Mouse (Mus musculus) embryonic facial prominence, embryonic 10.5 days (tissue): ENCODE results near the gene Kat7. TPM values are rescaled to one million over a fixed set of nuclear protein-coding genes. Genes with fewer than 3 reads are reported as not detected.
A peak's percentile ranks its signal among the peaks of the same experiment; 100 is the strongest.

Experiments
- DNase-seq: peaks from one replicate; pipeline ENCODE4 v3.0.0-alpha.2; 2017; ENCODE audit warnings: low spot score
- H3K27ac ChIP-seq: fragments of 300-500 bp; sonication (generic); replicated peaks from 2 replicates; pipeline ENCODE4 v1.5.1; 2016; ENCODE audit warnings: mild to moderate bottlenecking
- H3K27me3 ChIP-seq: fragments of 300-500 bp; sonication (generic); replicated peaks from 2 replicates; pipeline ENCODE4 v1.6.1; 2016; ENCODE audit warnings: low read depth, mild to moderate bottlenecking; ENCODE audit not compliant: poor library complexity, severe bottlenecking
- H3K36me3 ChIP-seq: fragments of 300-500 bp; sonication (generic); replicated peaks from 2 replicates; pipeline ENCODE4 v1.6.1; 2016; ENCODE audit warnings: mild to moderate bottlenecking, moderate library complexity
- H3K4me1 ChIP-seq: fragments of 300-500 bp; sonication (generic); 2 replicates; pipeline ENCODE4 v1.6.1; 2016
- H3K4me3 ChIP-seq: fragments of 300-500 bp; sonication (generic); 2 replicates; pipeline ENCODE4 v1.5.1; 2016; ENCODE audit warnings: mild to moderate bottlenecking, moderate library complexity
- H3K9me3 ChIP-seq: fragments of 300-500 bp; sonication (generic); 2 replicates; pipeline ENCODE4 v1.6.1; 2016; ENCODE audit warnings: mild to moderate bottlenecking
- WGBS: fragments of 180-500 bp; shearing (Covaris S2); methylation state at CpG from one replicate; pipeline ENCODE4 v1.1.7; 2016; 5-methylcytosine and 5-hydroxymethylcytosine counted together
- polyA plus RNA-seq: library from polyadenylated mRNA; unstranded; fragments of >200 nt; fragmentation: Nextera tagmentation; extraction: Ambion mirVana; gene quantifications from 2 replicates; pipeline ENCODE4 v1.2.1, GENCODE M21; 2016

Gene Kat7
- polyA plus RNA-seq, 1 experiment from 2014 or later, result 84.2 TPM

DNA sequence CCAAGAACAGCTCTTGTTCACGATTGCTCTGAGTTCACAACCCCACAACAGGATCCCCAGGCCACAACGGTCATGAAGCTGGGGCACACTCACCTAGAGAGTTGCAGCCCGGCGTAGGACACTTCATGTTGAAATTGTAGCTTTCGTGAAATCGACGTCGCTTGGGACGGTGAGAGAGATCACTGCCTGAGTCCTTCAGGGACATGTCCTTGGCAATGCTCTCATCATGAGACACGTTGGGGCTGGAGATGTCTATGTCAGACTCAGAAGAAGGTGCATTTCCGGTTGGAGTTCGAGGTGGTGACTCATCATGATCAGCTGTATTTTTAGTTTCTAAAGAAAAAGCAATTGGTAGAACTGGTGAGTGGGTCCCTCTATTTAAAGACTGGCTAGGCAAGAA lies 10.2 kb downstream of the Kat7 start:
- Histone ChIP-seq H3K4me3 (no peak overlapping the region), H3K27me3 (no peaks in the 10 kb centered on the region), H3K4me1 (no peaks in the 10 kb centered on the region), H3K36me3 (peaks cover 93% of the 10 kb centered on the region), H3K27ac (no peak overlapping the region), H3K9me3 (no peaks in the 10 kb centered on the region)
- no peak for DNase-seq
- 93% methylated on average over 12 of the region's 12 CpGs for WGBS

DNA sequence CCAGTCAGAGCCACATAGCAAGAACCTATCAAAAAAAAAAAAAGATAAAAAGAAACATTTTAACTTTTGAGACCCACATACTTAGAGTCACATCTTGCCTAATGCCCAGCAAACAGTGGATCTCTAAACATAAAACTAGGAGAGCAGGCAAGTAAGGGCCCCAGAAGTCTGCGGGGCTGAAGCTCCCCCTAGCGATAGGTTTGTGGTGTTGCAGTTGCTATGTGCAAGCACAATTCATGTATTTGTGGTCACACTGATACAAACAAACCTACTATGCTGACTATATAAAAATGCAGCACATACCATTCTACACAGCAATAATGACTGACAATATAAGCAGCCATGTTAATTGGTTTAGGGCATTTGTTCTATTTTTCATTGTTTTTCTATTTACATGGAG lies 11.9 kb downstream of the Kat7 start:
- no peaks in the 10 kb centered on the region for H3K27me3 ChIP-seq
- H3K9me3 ChIP-seq, result no peaks in the 10 kb centered on the region
- 16% methylated on average over 2 of the region's 2 CpGs for WGBS
- no peak overlapping the region for H3K4me3 ChIP-seq
- no peaks in the 10 kb centered on the region for H3K4me1 ChIP-seq
- H3K27ac ChIP-seq, result no peak overlapping the region
- peak; percentile 32 for DNase-seq
- H3K36me3 ChIP-seq, result peaks cover 93% of the 10 kb centered on the region

- 94% methylated on average over 13 of the region's 13 CpGs for WGBS
- Histone ChIP-seq H3K9me3 (no peaks in the 10 kb centered on the region), H3K27me3 (no peaks in the 10 kb centered on the region), H3K27ac (no peak overlapping the region), H3K4me3 (no peak overlapping the region), H3K4me1 (no peaks in the 10 kb centered on the region), H3K36me3 (peaks cover 93% of the 10 kb centered on the region)
- DNase-seq, result no peak
These were observed 14.3 kb downstream of the Kat7 start for GRCm38 (mm10) chr11:95295736-95296135.

GRCm38 (mm10) chr11:95293017-95293624 lies 16.9 kb downstream of the Kat7 start:
- no peak overlapping the region for H3K4me3 ChIP-seq
- peaks cover 93% of the 10 kb centered on the region for H3K36me3 ChIP-seq
- H3K4me1 ChIP-seq, result no peaks in the 10 kb centered on the region
- H3K27ac ChIP-seq, result no peak overlapping the region
- WGBS, result 92% methylated on average over 8 of the region's 8 CpGs
- H3K27me3 ChIP-seq, result no peaks in the 10 kb centered on the region
- no peak for DNase-seq
- H3K9me3 ChIP-seq, result no peaks in the 10 kb centered on the region

GRCm38 (mm10) chr11:95291998-95292397 lies 18.0 kb downstream of the Kat7 start:
- H3K4me1 ChIP-seq, result no peaks in the 10 kb centered on the region
- no peak for DNase-seq
- no peaks in the 10 kb centered on the region for H3K27me3 ChIP-seq
- peaks cover 93% of the 10 kb centered on the region for H3K36me3 ChIP-seq
- no peaks in the 10 kb centered on the region for H3K9me3 ChIP-seq
- WGBS, result 84% methylated on average over 4 of the region's 4 CpGs
- H3K4me3 ChIP-seq, result no peak overlapping the region
- H3K27ac ChIP-seq, result no peak overlapping the region

DNA sequence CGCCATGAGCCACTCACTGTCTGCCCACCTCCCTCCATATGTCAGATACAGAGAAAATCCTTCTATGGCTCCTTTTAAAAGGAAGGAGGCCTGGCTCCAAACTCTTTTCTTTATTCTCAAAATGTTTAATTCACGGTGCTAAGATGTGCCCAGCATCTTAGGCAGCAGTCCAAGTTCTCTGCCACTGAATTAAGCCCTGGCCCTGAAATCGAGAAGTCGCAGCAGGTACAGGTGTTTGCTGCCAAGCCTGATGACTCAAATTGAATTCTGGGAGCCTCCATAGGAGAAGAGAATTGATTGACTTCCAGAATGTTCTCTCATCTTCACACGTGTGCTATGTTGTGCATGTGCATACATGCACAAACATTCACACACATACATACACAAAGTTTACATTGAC lies 27.7 kb downstream of the Kat7 start:
- Histone ChIP-seq H3K27ac (no peak overlapping the region), H3K4me3 (no peak overlapping the region), H3K9me3 (no peaks in the 10 kb centered on the region), H3K36me3 (peaks cover 100% of the 10 kb centered on the region), H3K4me1 (no peaks in the 10 kb centered on the region), H3K27me3 (no peaks in the 10 kb centered on the region)
- WGBS, result 96% methylated on average over 5 of the region's 5 CpGs
- DNase-seq, result no peak

DNA sequence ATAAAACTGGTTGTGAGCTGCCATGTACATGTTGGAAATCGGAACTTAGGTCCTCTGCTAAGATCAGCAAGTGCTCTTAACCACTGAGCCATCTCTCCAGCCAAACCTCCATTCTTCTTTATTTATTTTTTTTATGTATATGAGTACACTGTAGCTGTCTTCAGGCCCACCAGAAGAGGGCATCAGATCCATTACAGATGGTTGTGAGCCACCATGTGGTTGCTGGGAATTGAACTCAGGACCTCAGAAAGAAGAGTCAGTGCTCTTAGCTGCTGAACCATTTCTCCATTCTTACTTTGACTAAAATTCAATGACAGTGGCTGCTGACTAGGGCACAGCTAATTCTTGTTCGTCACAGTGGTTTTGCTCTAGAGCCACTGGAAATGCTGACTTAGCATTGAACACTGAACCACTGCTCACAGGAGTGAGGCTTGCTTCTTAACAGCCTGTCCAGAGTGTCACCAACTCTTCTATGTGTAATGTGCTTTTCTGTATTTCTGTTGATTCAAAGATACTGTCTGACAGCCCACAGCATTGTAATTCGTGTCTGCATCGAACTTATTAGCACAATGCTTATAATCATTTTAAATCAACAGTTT lies 30.9 kb downstream of the Kat7 start:
- Histone ChIP-seq H3K36me3 (peaks cover 100% of the 10 kb centered on the region), H3K4me1 (no peaks in the 10 kb centered on the region), H3K4me3 (no peak overlapping the region), H3K27me3 (no peaks in the 10 kb centered on the region), H3K27ac (no peak overlapping the region), H3K9me3 (no peaks in the 10 kb centered on the region)
- WGBS, result 90% methylated on average over 4 of the region's 4 CpGs
- DNase-seq, result no peak

GRCm38 (mm10) chr11:95276056-95276455 lies 34.0 kb downstream of the Kat7 start:
- WGBS, result 90% methylated on average over 6 of the region's 6 CpGs
- no peak for DNase-seq
- no peak overlapping the region for H3K27ac ChIP-seq
- peaks cover 100% of the 10 kb centered on the region for H3K36me3 ChIP-seq
- no peak overlapping the region for H3K4me3 ChIP-seq
- H3K9me3 ChIP-seq, result no peaks in the 10 kb centered on the region
- H3K4me1 ChIP-seq, result no peaks in the 10 kb centered on the region
- H3K27me3 ChIP-seq, result no peaks in the 10 kb centered on the region

DNA sequence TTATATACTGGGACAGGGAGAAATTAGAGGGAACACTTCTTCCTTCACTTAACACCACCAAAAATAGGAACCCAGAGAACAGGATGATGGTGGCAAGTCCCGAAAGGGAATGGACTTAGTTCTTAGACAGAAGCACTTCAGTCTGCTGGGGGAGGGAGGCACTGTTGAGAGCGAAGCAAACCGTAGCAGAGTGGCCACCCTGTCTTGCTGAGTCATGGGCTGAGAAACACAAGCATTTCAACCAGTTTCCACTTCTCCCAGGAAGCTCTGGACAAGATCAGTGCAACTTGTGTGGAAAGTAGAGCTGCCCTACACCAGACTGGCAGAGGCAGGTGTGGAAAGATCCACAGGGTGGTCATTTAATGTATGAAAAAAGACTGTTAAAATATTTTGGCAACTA lies 35.4 kb downstream of the Kat7 start:
- DNase-seq, result no peak
- Histone ChIP-seq H3K27ac (no peak overlapping the region), H3K9me3 (no peaks in the 10 kb centered on the region), H3K4me3 (no peak overlapping the region), H3K27me3 (no peaks in the 10 kb centered on the region), H3K36me3 (peaks cover 100% of the 10 kb centered on the region), H3K4me1 (no peaks in the 10 kb centered on the region)
- 84% methylated on average over 3 of the region's 3 CpGs for WGBS

GRCm38 (mm10) chr11:95273661-95274060 lies 36.4 kb downstream of the Kat7 start:
- 90% methylated on average over 5 of the region's 5 CpGs for WGBS
- H3K36me3 ChIP-seq, result peaks cover 100% of the 10 kb centered on the region
- H3K27me3 ChIP-seq, result no peaks in the 10 kb centered on the region

GRCm38 (mm10) chr11:95266540-95267245 lies 43.4 kb downstream of the Kat7 start:
- H3K4me3 ChIP-seq, result no peak overlapping the region
- no peak for DNase-seq
- H3K27me3 ChIP-seq, result no peaks in the 10 kb centered on the region
- no peak overlapping the region for H3K27ac ChIP-seq
- H3K4me1 ChIP-seq, result peaks cover 25% of the 10 kb centered on the region
- 45% methylated on average over 6 of the region's 6 CpGs for WGBS
- no peaks in the 10 kb centered on the region for H3K9me3 ChIP-seq
- H3K36me3 ChIP-seq, result peaks cover 50% of the 10 kb centered on the region

More at GRCm38 (mm10) chr11:95273661-95274060, 36.4 kb downstream of the Kat7 start:
- no peaks in the 10 kb centered on the region for H3K9me3 ChIP-seq
- H3K4me1 ChIP-seq, result no peaks in the 10 kb centered on the region
- DNase-seq, result no peak
- H3K27ac ChIP-seq, result no peak overlapping the region
- H3K4me3 ChIP-seq, result no peak overlapping the region

DNA sequence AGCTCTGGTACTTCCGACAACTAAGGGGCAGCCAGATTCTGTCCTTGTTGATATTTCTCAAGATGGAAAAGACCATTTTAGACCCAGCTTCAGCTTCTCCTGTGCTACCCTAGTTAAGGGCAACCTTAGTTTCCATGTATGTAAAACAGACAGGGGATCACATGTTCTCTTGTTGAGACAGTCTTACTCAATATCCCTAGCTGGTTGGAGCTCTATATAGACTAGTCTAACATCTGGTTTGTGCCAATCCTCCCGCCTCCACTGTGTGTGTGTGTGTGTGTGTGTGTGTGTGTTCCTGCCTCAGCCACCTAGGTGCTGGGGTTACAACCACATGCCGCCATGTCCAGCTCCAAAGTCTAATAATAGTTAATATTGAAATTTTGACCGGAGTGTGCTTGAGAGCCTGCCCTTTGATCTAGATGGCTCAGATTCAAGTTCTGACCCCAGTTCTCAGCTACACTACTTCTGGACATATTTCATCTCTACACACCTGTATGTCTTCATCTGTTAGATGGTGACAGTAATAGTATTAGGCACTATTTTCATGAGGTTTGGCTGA lies 45.5 kb downstream of the Kat7 start:
- Histone ChIP-seq H3K27ac (no peak overlapping the region), H3K27me3 (0 out of 2 replicates have a peak, but pooled peaks cover 9% of the 10 kb centered on the region), H3K4me1 (peaks cover 31% of the 10 kb centered on the region), H3K36me3 (peaks cover 29% of the 10 kb centered on the region), H3K9me3 (no peaks in the 10 kb centered on the region), H3K4me3 (no peak overlapping the region)
- DNase-seq, result no peak
- WGBS, result 69% methylated on average over 4 of the region's 4 CpGs
